Mouse (Mus musculus) limb, embryonic 14.5 days (tissue): ENCODE measurements around the gene Rbm6. TPM values are rescaled to one million over a fixed set of nuclear protein-coding genes. Genes with fewer than 3 reads are reported as not detected.

ENCODE experiments used
- ATAC-seq: fragments of 200-750 bp; cut with Nextera tagmentation; 2 replicates; pipeline ENCODE4 v1.8.0; 2017; ENCODE audit warnings: low read depth, moderate number of reproducible peaks, moderate TSS enrichment; ENCODE audit not compliant: low FRiP score
- DNase-seq: peaks from one replicate; pipeline ENCODE4 v3.0.0-alpha.2; 2015; ENCODE audit warnings: low spot score
- H3K27ac ChIP-seq: fragments of 300-500 bp; sonication (generic); replicated peaks from 2 replicates; pipeline ENCODE4 v1.5.1; 2014; ENCODE audit warnings: low read depth, mild to moderate bottlenecking, low read length, moderate library complexity, mixed read lengths
- H3K27me3 ChIP-seq: fragments of 300-500 bp; sonication (generic); 2 replicates; pipeline ENCODE4 v1.6.1; 2014; ENCODE audit warnings: low read length, mixed read lengths; ENCODE audit not compliant: control insufficient read depth, insufficient read depth
- H3K36me3 ChIP-seq: fragments of 300-500 bp; sonication (generic); 2 replicates; pipeline ENCODE4 v1.6.1; 2014; ENCODE audit warnings: mild to moderate bottlenecking, low read length, moderate library complexity, mixed read lengths; ENCODE audit not compliant: control insufficient read depth, insufficient read depth
- H3K4me1 ChIP-seq: fragments of 300-500 bp; sonication (generic); 2 replicates; pipeline ENCODE4 v1.6.1; 2014; ENCODE audit warnings: antibody characterized with exemption, low read length, mixed read lengths; ENCODE audit not compliant: control insufficient read depth, insufficient read depth
- H3K4me2 ChIP-seq: fragments of 300-500 bp; sonication (generic); replicated peaks from 2 replicates; pipeline ENCODE4 v1.6.1; 2014; ENCODE audit warnings: low read depth, mild to moderate bottlenecking, low read length, moderate library complexity; ENCODE audit not compliant: severe bottlenecking
- H3K4me3 ChIP-seq: fragments of 300-500 bp; sonication (generic); replicated peaks from 2 replicates; pipeline ENCODE4 v1.5.1; 2014; ENCODE audit warnings: low read length
- H3K9ac ChIP-seq: fragments of 300-500 bp; sonication (generic); 2 replicates; pipeline ENCODE4 v1.6.1; 2014; ENCODE audit warnings: mild to moderate bottlenecking, low read depth, low read length, moderate library complexity; ENCODE audit not compliant: severe bottlenecking
- H3K9me3 ChIP-seq: fragments of 300-500 bp; sonication (generic); 2 replicates; pipeline ENCODE4 v1.6.1; 2016; ENCODE audit warnings: low read length; ENCODE audit not compliant: control insufficient read depth
- POLR2A ChIP-seq: fragments of 200-500 bp; IDR thresholded peaks from 2 replicates; pipeline ENCODE4 v1.8.0; 2012; ENCODE audit warnings: inconsistent platforms, mild to moderate bottlenecking, moderate library complexity, borderline replicate concordance; ENCODE audit not compliant: insufficient read depth, insufficient read length; ENCODE audit errors: extremely low read depth
- WGBS: fragments of 180-500 bp; shearing (Covaris S2); extraction: QIAGEN DNeasy Blood & Tissue Kit; methylation state at CpG from one replicate; pipeline ENCODE4 v1.1.7; 2014; 5-methylcytosine and 5-hydroxymethylcytosine counted together
- polyA plus RNA-seq, 2 experiments: library from polyadenylated mRNA; depleted of rRNA in 1 of 2; stranded (reverse) in 1 of 2; unstranded in 1 of 2; fragments of >200 nt; fragmentation: Nextera tagmentation in 1 of 2; extraction: Ambion mirVana in 1 of 2; gene quantifications; 2 replicates each; pipeline versions ENCODE4 v1.2.1 to v1.2.3; 2012 to 2014

The Rbm6 gene
- polyA plus RNA-seq, 2 experiments = 56.1 to 68.2 TPM

DNA sequence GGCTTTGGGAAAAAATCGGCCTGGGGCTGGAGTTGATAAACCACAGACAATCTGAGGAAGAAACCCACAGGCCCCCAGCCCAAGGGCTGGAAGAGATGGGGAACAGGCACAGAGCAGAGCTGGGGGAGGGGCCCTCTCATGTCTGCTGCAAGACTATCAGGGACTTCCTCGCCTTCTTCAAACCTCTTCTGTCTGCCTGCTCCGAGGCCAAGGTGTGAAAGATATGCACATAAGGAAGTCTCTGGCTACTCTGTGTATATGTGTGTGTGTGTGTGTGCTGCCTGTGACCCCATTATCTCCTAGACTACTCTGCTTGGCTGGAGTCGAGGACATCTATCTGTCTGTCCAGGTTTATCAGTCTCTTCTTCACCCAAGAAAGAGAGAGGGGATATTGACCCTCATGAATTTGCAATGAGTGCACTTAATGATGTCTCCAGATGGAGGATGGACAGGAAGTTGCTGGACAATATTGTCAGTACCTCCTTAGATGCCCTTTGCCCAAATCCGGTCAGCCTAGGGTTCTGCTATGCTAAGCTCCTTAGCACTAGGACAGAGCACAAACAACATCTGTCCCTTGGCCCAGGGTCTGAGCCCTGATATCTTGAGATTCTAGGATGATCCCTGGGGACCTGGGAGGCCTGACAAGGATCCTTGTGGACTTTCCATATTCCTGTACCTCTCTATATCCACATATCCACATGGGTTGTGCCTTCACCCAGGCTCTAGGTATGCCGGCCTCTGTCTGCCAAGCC, 143.9 kb downstream of the Rbm6 start:
- TF ChIP-seq POLR2A = no peak
- 66% methylated on average over 6 of the region's 6 CpGs for WGBS
- H3K27ac ChIP-seq = peak overlapping the region; percentile 55; the same call in 1 of the 2 replicates
- no peak overlapping the region for H3K9ac ChIP-seq
- H3K27me3 ChIP-seq = no peaks in the 10 kb centered on the region
- no peaks in the 10 kb centered on the region for H3K9me3 ChIP-seq
- no peaks in the 10 kb centered on the region for H3K36me3 ChIP-seq
- no peak for DNase-seq
- H3K4me1 ChIP-seq = peaks cover 42% of the 10 kb centered on the region
- H3K4me3 ChIP-seq = no peak overlapping the region
- ATAC-seq = no peak
- H3K4me2 ChIP-seq = 0 out of 2 replicates have a peak overlapping the region, but pooled peaks have one; percentile 10

DNA sequence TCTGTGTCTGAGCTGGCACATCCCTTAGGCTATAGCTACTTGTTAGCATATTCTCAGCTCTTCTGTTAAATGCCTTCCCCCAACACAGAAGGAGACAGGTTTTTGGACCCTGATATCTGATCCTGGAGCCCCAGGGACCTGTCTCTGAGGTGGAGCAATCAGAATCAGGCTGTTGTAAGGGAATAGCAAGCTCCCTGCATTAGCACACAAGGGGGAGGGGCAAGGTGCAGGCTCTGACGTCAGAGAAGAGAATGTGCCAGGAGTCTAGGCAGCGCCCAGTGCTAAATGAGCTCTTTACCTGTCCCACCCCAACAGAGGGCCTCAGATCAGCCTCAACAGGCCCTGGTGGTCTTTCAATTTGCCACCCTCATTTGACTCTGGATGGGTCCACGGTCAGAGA, 146.0 kb downstream of the Rbm6 start:
- peaks cover 57% of the 10 kb centered on the region for H3K4me1 ChIP-seq
- H3K4me2 ChIP-seq = no peak overlapping the region
- no peaks in the 10 kb centered on the region for H3K27me3 ChIP-seq
- no peaks in the 10 kb centered on the region for H3K9me3 ChIP-seq
- H3K27ac ChIP-seq = no peak overlapping the region; the same call in 1 of the 2 replicates
- no peak overlapping the region for H3K9ac ChIP-seq
- ATAC-seq (no peak), DNase-seq (peak; percentile 57)
- no peak for TF ChIP-seq POLR2A
- H3K4me3 ChIP-seq = no peak overlapping the region
- no peaks in the 10 kb centered on the region for H3K36me3 ChIP-seq
- WGBS = 33% methylated on average over 3 of the region's 3 CpGs

DNA sequence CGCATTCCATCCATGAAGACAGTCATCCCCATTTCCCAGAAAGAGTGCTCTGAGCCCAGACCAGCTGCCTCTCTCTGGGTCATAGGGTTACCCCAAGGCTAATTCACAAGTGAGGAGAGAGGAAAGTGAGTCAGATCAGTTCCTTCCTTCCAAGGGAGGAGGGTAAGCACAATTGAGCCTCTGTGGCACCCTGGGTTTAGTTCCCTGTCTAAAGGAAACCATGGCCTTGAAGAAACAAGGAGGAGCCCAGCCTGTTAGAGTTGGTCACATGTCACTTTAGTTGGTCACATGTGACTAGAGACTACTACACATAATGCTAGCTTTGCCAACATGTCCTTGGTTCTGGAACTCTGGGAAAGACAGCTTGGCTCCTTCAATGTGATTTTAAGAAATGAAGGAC, 148.2 kb downstream of the Rbm6 start:
- DNase-seq = no peak
- no peak for TF ChIP-seq POLR2A
- Histone ChIP-seq H3K4me3 (no peak overlapping the region), H3K9me3 (no peaks in the 10 kb centered on the region), H3K27me3 (no peaks in the 10 kb centered on the region), H3K27ac (no peak overlapping the region), H3K36me3 (no peaks in the 10 kb centered on the region), H3K4me2 (no peak overlapping the region), H3K9ac (no peak overlapping the region), H3K4me1 (peaks cover 53% of the 10 kb centered on the region)
- ATAC-seq = no peak
- WGBS = 79% methylated on average over 1 of the region's 1 CpGs

GRCm38 (mm10) chr9:107723794-107724531, 149.1 kb downstream of the Rbm6 start:
- peaks cover 45% of the 10 kb centered on the region for H3K4me1 ChIP-seq
- H3K27me3 ChIP-seq = no peaks in the 10 kb centered on the region
- no peaks in the 10 kb centered on the region for H3K9me3 ChIP-seq
- ATAC-seq (peak; percentile 32), DNase-seq (no peak)
- H3K4me3 ChIP-seq = no peak overlapping the region; the same call in 1 of the 2 replicates
- H3K27ac ChIP-seq = peak overlapping the region; percentile 55
- peak overlapping the region; percentile 4; the same call in 1 of the 2 replicates for H3K9ac ChIP-seq
- peak overlapping the region; percentile 22 for H3K4me2 ChIP-seq
- H3K36me3 ChIP-seq = no peaks in the 10 kb centered on the region
- 3% methylated on average over 11 of the region's 11 CpGs for WGBS
- TF ChIP-seq POLR2A = no peak

Other genes starting within 250 kb of the Rbm6 start
- gene Gnai2, start 237.9 kb downstream of the Rbm6 start, polyA plus RNA-seq (2012; rRNA removed) = 496 and 627 TPM in 2 replicates
- gene Gnai2, start 237.9 kb downstream of the Rbm6 start, polyA plus RNA-seq (2014; fragmentation: Nextera tagmentation; extraction: Ambion mirVana) = 392 and 411 TPM in 2 replicates
- gene Slc38a3, start 203.7 kb downstream of the Rbm6 start, polyA plus RNA-seq (2012; rRNA removed) = 22.4 and 31.8 TPM in 2 replicates
- gene Slc38a3, start 203.7 kb downstream of the Rbm6 start, polyA plus RNA-seq (2014; fragmentation: Nextera tagmentation; extraction: Ambion mirVana) = 3.7 and 6.0 TPM in 2 replicates
- gene Gnat1, start 193.5 kb downstream of the Rbm6 start, polyA plus RNA-seq (2012; rRNA removed) = 0.28 and 0.44 TPM in 2 replicates
- 0.55 and 0.57 TPM in 2 replicates for gene Gnat1, start 193.5 kb downstream of the Rbm6 start, polyA plus RNA-seq (2014; fragmentation: Nextera tagmentation; extraction: Ambion mirVana)
- gene Sema3f, start 162.8 kb downstream of the Rbm6 start, polyA plus RNA-seq (2012; rRNA removed) = 228 and 332 TPM in 2 replicates
- 48.8 and 55.6 TPM in 2 replicates for gene Sema3f, start 162.8 kb downstream of the Rbm6 start, polyA plus RNA-seq (2014; fragmentation: Nextera tagmentation; extraction: Ambion mirVana)
- 185 and 196 TPM in 2 replicates for gene Rbm5, start 102.2 kb downstream of the Rbm6 start, polyA plus RNA-seq (2012; rRNA removed)
- 163 and 181 TPM in 2 replicates for gene Rbm5, start 102.2 kb downstream of the Rbm6 start, polyA plus RNA-seq (2014; fragmentation: Nextera tagmentation; extraction: Ambion mirVana)
- gene Mon1a, start 14.9 kb upstream of the Rbm6 start, polyA plus RNA-seq (2012; rRNA removed) = 20.0 and 24.1 TPM in 2 replicates
- gene Mon1a, start 14.9 kb upstream of the Rbm6 start, polyA plus RNA-seq (2014; fragmentation: Nextera tagmentation; extraction: Ambion mirVana) = 12.3 and 15.3 TPM in 2 replicates
- gene Mst1r, start 33.6 kb upstream of the Rbm6 start, polyA plus RNA-seq (2012; rRNA removed) = 14.1 and 21.9 TPM in 2 replicates
- gene Mst1r, start 33.6 kb upstream of the Rbm6 start, polyA plus RNA-seq (2014; fragmentation: Nextera tagmentation; extraction: Ambion mirVana) = 1.4 and 2.3 TPM in 2 replicates
- gene Actl11, start 55.2 kb upstream of the Rbm6 start, polyA plus RNA-seq (2012; rRNA removed) = 0.03 TPM in 1 of 2 replicates, not detected in the other
- gene Actl11, start 55.2 kb upstream of the Rbm6 start, polyA plus RNA-seq (2014; fragmentation: Nextera tagmentation; extraction: Ambion mirVana) = not detected in 2 replicates
- 14.2 and 16.7 TPM in 2 replicates for gene Camkv, start 62.4 kb upstream of the Rbm6 start, polyA plus RNA-seq (2012; rRNA removed)
- gene Camkv, start 62.4 kb upstream of the Rbm6 start, polyA plus RNA-seq (2014; fragmentation: Nextera tagmentation; extraction: Ambion mirVana) = 3.5 and 4.5 TPM in 2 replicates
- gene Traip, start 76.9 kb upstream of the Rbm6 start, polyA plus RNA-seq (2012; rRNA removed) = 10.5 and 14.3 TPM in 2 replicates
- 18.6 and 22.5 TPM in 2 replicates for gene Traip, start 76.9 kb upstream of the Rbm6 start, polyA plus RNA-seq (2014; fragmentation: Nextera tagmentation; extraction: Ambion mirVana)
- gene Uba7, start 102.3 kb upstream of the Rbm6 start, polyA plus RNA-seq (2012; rRNA removed) = 28.2 and 33.6 TPM in 2 replicates
- 32.2 and 33.4 TPM in 2 replicates for gene Uba7, start 102.3 kb upstream of the Rbm6 start, polyA plus RNA-seq (2014; fragmentation: Nextera tagmentation; extraction: Ambion mirVana)
- gene Gm20661, start 109.8 kb upstream of the Rbm6 start, polyA plus RNA-seq (2012; rRNA removed) = 16.7 and 19.6 TPM in 2 replicates
- 7.9 and 8.2 TPM in 2 replicates for gene Gm20661, start 109.8 kb upstream of the Rbm6 start, polyA plus RNA-seq (2014; fragmentation: Nextera tagmentation; extraction: Ambion mirVana)
- gene Inka1, start 112.6 kb upstream of the Rbm6 start, polyA plus RNA-seq (2012; rRNA removed) = 79.6 and 84.6 TPM in 2 replicates
- 112 and 118 TPM in 2 replicates for gene Inka1, start 112.6 kb upstream of the Rbm6 start, polyA plus RNA-seq (2014; fragmentation: Nextera tagmentation; extraction: Ambion mirVana)
- 63.3 and 98.3 TPM in 2 replicates for gene Cdhr4, start 119.3 kb upstream of the Rbm6 start, polyA plus RNA-seq (2012; rRNA removed)
- 13.0 and 20.6 TPM in 2 replicates for gene Cdhr4, start 119.3 kb upstream of the Rbm6 start, polyA plus RNA-seq (2014; fragmentation: Nextera tagmentation; extraction: Ambion mirVana)
- 6.8 and 12.4 TPM in 2 replicates for gene Gm20662, start 123.1 kb upstream of the Rbm6 start, polyA plus RNA-seq (2012; rRNA removed)
- 0.66 and 0.76 TPM in 2 replicates for gene Gm20662, start 123.1 kb upstream of the Rbm6 start, polyA plus RNA-seq (2014; fragmentation: Nextera tagmentation; extraction: Ambion mirVana)
- 83.3 and 105 TPM in 2 replicates for gene Ip6k1, start 129.3 kb upstream of the Rbm6 start, polyA plus RNA-seq (2012; rRNA removed)
- 34.6 and 40.4 TPM in 2 replicates for gene Ip6k1, start 129.3 kb upstream of the Rbm6 start, polyA plus RNA-seq (2014; fragmentation: Nextera tagmentation; extraction: Ambion mirVana)
- 30.4 and 32.1 TPM in 2 replicates for gene Gmppb, start 176.0 kb upstream of the Rbm6 start, polyA plus RNA-seq (2012; rRNA removed)
- gene Gmppb, start 176.0 kb upstream of the Rbm6 start, polyA plus RNA-seq (2014; fragmentation: Nextera tagmentation; extraction: Ambion mirVana) = 37.4 and 41.3 TPM in 2 replicates
- gene Amigo3, start 179.9 kb upstream of the Rbm6 start, polyA plus RNA-seq (2012; rRNA removed) = 5.0 and 6.8 TPM in 2 replicates
- gene Amigo3, start 179.9 kb upstream of the Rbm6 start, polyA plus RNA-seq (2014; fragmentation: Nextera tagmentation; extraction: Ambion mirVana) = 4.7 and 4.8 TPM in 2 replicates
- 0.93 and 1.1 TPM in 2 replicates for gene Mst1, start 207.2 kb upstream of the Rbm6 start, polyA plus RNA-seq (2012; rRNA removed)
- 1.3 and 1.6 TPM in 2 replicates for gene Mst1, start 207.2 kb upstream of the Rbm6 start, polyA plus RNA-seq (2014; fragmentation: Nextera tagmentation; extraction: Ambion mirVana)
- 67.9 and 89.0 TPM in 2 replicates for gene Rnf123, start 210.1 kb upstream of the Rbm6 start, polyA plus RNA-seq (2012; rRNA removed)
- gene Rnf123, start 210.1 kb upstream of the Rbm6 start, polyA plus RNA-seq (2014; fragmentation: Nextera tagmentation; extraction: Ambion mirVana) = 32.4 and 33.0 TPM in 2 replicates
- gene Apeh, start 221.4 kb upstream of the Rbm6 start, polyA plus RNA-seq (2012; rRNA removed) = 55.6 and 64.6 TPM in 2 replicates
- gene Apeh, start 221.4 kb upstream of the Rbm6 start, polyA plus RNA-seq (2014; fragmentation: Nextera tagmentation; extraction: Ambion mirVana) = 38.6 and 41.3 TPM in 2 replicates